Mouse (Mus musculus) hindbrain, embryonic 16.5 days (tissue): Measurements from ENCODE around the gene Tasp1. TPM values are rescaled to one million over a fixed set of nuclear protein-coding genes. Genes with fewer than 3 reads are reported as not detected.

Source experiments
- polyA plus RNA-seq: library from polyadenylated mRNA; unstranded; fragments of >200 nt; fragmentation: Nextera tagmentation; extraction: Ambion mirVana; gene quantifications from 2 replicates; pipeline ENCODE4 v1.2.1, GENCODE M21; 2015

Tasp1 gene
- polyA plus RNA-seq, 1 experiment from 2014 or later, result 24.6 TPM

Other genes with a start within 250 kb of the Tasp1 start
- gene Gm17374, start 85.2 kb upstream of the Tasp1 start, polyA plus RNA-seq, result not detected in 2 replicates
- 16.2 TPM in 2 replicates for gene Esf1, start 103.8 kb upstream of the Tasp1 start, polyA plus RNA-seq
- gene Ndufaf5, start 103.8 kb upstream of the Tasp1 start, polyA plus RNA-seq, result 62.5 and 72.4 TPM in 2 replicates